Mouse (Mus musculus): ENCODE results near the gene Slc2a13.

- TF ChIP-seq CTCF (IDR thresholded peaks at IDR 0.05; ENCODE audit: low read depth) (no peak), EP300 (IDR thresholded peaks at IDR 0.05; ENCODE audit: low read depth) (no peak)
Measured at GRCm38 (mm10) chr15:91571981-91572380, 1.1 kb downstream of the Slc2a13 start.
